Mouse (Mus musculus): ENCODE results near the gene Adamts16. TPM values are rescaled to one million over a fixed set of nuclear protein-coding genes. Genes with fewer than 3 reads are reported as not detected.
"Not testable (repeated sequence)": the region's sequence is repeated elsewhere in the genome, so short reads cannot be mapped to it uniquely, and the experiment has no call there.

The Adamts16 gene
- polyA plus RNA-seq (2016; fragmentation: Nextera tagmentation; extraction: Ambion mirVana), result 0.20 and 0.26 TPM in 2 replicates

DNA sequence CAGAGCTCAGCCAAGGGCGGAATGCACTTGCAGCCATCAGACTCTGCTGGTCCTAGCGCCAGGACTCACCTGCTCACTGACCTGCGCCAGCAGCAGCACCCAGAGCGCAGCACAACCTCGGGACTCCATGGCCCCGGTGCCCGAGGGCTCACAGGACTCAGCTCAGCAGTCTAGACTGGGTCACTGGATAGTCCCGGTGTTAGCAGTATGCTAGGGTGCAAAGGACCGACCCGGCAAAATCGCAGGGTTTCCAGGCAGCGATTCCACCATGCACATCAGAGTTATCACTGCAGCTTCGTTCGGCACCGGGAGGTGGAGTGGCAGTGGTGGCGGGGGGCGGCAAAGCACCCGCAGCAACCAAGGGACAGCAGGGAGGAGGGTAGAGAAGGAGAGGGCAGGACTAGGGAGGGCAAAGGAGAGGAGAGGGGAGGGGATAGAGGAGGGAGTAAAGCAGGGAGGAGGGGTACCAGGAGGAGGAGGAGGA is at the start of gene Adamts16:
Gene Adamts16, minus strand, starts transcription at position 391 of the 484 bp plus-strand sequence.
- ATAC-seq (ENCODE audit: low FRiP score), result no peak
- H3K4me1 ChIP-seq, result peaks cover 14% of the 10 kb centered on the region
- peak within 1 kb of the TSS; percentile 45 for H3K9ac ChIP-seq
- H3K27me3 ChIP-seq, result peaks cover 42% of the 10 kb centered on the region
- 2% methylated on average over 18 of the region's 18 CpGs for WGBS
- H3K9me3 ChIP-seq, result no peaks in the 10 kb centered on the region
- no peaks in the 10 kb centered on the region for H3K36me3 ChIP-seq (replicated peaks)
- peak within 1 kb of the TSS; percentile 64 for H3K4me2 ChIP-seq
- peak within 1 kb of the TSS; percentile 36 for H3K4me3 ChIP-seq (replicated peaks)
- no peak within 1 kb of the TSS for H3K27ac ChIP-seq

DNA sequence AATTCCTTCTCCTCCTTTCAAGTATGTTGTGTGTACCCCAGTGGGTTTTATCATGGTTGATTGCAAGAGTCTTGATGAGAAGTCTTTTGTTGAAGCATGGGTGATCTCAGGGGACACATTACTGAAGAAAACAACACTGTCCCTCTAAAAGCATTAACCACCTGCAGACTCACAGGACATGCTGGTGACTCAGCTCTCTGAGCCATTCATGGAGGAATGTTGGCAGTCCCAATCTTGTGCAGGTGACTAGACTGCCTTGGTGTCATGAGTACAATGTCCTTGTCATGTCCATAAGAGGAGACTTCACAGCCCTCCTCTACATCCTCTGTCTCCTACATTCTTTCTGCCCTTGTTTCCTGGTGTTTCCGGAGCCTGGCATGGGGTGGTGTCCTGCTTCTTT is 45.5 kb upstream of the Adamts16 start:
- Histone ChIP-seq H3K4me3 (replicated peaks) (no peak overlapping the region), H3K27me3 (no peaks in the 10 kb centered on the region), H3K27ac (no peak overlapping the region), H3K4me2 (no peak overlapping the region), H3K9ac (no peak overlapping the region), H3K9me3 (no peaks in the 10 kb centered on the region), H3K4me1 (0 out of 2 replicates have a peak, but pooled peaks cover 4% of the 10 kb centered on the region), H3K36me3 (replicated peaks) (no peaks in the 10 kb centered on the region)
- no peak for ATAC-seq (ENCODE audit: low FRiP score)
- 82% methylated on average over 1 of the region's 1 CpGs for WGBS

DNA sequence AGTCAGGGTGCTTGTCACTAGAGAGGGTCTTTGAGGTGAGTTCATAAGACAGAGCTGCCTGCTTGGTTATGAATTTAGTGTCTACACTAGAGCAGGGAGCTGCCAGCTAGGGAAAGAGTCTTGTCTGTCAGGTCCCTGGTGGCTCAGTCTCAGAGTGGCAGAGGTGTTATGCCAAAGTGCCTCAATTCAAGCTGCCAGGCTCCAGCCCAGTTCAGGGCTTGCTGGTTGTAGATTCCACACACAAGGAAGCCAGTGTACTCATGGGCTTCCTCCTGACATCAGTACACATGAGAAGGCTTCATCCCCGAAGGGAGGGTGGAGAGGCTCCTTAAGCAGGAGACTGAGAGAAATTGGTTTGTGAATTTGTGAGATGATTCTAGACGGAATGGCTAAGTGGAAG is 43.4 kb upstream of the Adamts16 start:
- Histone ChIP-seq H3K27me3 (no peaks in the 10 kb centered on the region), H3K4me1 (0 out of 2 replicates have a peak, but pooled peaks cover 4% of the 10 kb centered on the region), H3K9ac (no peak overlapping the region), H3K27ac (no peak overlapping the region), H3K36me3 (replicated peaks) (no peaks in the 10 kb centered on the region), H3K4me2 (no peak overlapping the region), H3K4me3 (replicated peaks) (no peak overlapping the region), H3K9me3 (no peaks in the 10 kb centered on the region)
- no peak for ATAC-seq (ENCODE audit: low FRiP score)
- WGBS, result 93% methylated on average over 2 of the region's 2 CpGs

DNA sequence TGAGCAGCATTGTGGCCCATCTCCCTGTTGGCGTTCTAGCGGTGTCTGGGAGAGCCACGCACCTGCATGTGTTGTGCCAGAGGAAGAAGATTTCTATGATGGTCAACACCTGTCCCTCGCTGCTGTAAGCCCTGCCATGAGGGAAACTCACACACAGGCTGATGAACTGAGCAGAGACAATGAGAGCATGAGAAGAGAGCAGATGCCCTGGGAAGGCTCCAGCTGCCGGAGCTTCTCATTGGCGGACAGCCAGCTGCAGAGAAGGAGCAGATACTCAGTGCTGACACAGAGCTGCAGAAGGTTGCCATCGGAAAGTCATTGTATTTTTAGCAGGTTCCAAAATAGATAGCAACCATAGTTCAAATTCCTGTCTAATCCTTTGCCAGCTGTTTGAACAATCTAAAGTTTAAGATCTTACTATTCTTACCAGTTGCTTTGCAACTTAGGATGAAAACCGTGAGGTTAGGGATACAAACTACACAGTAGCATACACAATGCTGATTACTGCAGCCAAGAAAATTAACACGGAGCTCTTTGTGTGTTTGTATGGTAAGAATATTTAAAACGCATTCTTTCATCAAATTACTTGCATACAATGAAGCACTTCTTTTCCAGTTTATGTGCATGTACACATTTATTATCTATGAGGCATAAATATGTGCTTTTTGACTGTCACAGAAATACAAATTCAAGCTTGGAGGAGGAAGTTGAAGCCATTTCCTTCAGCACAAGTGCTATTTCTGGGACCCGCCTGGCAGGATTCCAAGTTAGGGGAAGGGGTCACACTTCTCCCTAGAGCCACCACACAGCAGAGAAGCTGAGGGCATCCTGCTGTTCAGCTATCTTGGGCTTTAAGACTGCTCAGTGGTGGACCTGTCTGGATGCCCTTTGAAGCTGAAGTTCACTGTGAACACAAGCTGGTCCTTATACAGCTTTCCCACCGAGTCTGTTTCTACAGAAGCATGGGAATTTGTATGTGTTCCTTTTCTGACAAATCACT is 42.6 kb upstream of the Adamts16 start:
- ATAC-seq (ENCODE audit: low FRiP score), result peak; percentile 71; the same call in 1 of the 2 replicates
- H3K27ac ChIP-seq, result 0 out of 2 replicates have a peak overlapping the region, but pooled peaks have one; percentile 51
- H3K36me3 ChIP-seq (replicated peaks), result no peaks in the 10 kb centered on the region
- H3K27me3 ChIP-seq, result no peaks in the 10 kb centered on the region
- WGBS, result 76% methylated on average over 12 of the region's 12 CpGs
- no peak overlapping the region for H3K9ac ChIP-seq
- no peaks in the 10 kb centered on the region for H3K9me3 ChIP-seq
- no peak overlapping the region for H3K4me3 ChIP-seq (replicated peaks)
- H3K4me1 ChIP-seq, result 0 out of 2 replicates have a peak, but pooled peaks cover 4% of the 10 kb centered on the region
- H3K4me2 ChIP-seq, result no peak overlapping the region

DNA sequence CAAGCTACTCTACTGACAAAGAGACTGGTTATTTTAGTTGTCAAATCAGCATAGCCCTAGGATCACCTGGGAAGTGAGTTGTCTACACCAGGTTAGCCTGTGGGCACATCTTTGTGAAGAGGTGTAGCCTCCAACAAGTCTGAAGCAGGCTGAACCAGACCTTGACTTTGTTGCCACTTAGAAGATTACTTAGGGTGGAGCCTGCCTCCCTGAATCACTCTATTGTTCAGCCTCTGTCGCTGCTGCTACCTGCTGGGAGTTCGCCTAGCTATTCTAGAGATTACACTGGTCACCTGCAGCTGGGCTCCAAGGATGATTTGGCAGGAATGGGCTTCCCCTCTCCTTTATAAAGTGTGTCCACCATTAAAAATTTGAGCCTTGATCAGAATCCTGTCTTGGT is 38.4 kb upstream of the Adamts16 start:
- H3K36me3 ChIP-seq (replicated peaks); H3K4me1 ChIP-seq; H3K9ac ChIP-seq; H3K27ac ChIP-seq; ATAC-seq (ENCODE audit: low FRiP score); H3K4me3 ChIP-seq (replicated peaks); H3K4me2 ChIP-seq; H3K9me3 ChIP-seq; H3K27me3 ChIP-seq: not testable (repeated sequence)
- WGBS, result 26% methylated on average over 2 of the region's 2 CpGs

DNA sequence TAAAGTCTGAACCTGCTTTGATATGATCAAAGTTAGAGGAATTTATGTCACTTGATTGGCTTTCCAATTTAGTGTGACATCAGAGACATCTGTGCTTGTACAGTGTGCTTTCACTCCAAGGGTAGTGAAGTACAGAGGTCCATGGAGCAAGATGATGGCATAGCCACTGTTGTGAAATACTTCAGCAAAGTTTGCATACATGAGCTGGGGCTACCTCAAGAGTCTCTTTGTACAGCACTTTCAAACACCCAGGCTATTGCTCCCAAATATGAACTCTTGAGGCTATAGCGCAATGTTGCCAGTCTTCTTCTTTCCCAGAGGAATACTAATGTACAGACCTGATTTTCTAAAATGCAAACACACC is 35.9 kb upstream of the Adamts16 start:
- no peak for ATAC-seq (ENCODE audit: low FRiP score)
- no peaks in the 10 kb centered on the region for H3K4me1 ChIP-seq

DNA sequence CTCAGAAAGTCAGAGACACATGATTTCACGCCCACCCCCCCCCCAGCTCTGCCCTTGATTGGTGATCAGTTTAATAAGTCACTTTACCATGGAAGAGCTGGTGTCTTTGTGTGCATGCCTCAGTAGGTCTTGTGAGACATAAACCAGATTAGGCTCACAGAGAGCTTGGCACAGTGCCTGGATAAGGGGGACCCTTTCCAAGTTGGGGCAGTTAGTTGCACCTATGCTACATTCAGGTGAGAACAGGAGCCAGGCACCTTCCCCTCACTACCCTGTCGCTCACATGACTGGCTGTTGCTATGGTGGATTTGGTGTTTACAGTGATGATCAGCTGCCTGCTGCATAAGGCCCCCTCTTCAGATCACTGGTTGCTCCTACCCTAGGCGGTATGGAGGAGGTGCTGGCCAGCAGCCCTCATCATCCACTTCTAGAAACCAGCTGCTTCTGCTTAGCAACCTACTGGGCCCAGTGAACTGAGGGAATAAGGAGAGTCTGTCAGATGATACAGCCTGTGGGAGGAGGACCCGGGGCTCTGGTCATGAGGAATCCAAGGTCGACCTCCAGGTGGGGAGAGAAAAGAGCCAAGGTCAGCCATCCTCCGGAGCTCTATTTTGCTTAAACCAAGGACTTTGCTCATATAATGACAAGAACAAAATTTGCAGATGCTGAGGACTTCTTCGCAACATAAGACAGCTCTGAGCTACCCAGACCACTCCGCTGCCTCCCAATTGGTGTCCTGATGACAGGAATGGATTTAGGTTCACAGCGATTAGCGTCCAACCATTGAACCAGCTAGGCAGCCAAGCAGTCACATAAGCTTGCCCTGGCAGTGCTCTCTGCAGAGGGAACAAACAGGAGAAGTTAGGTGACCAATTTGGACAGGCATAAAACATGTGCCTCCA is 35.3 kb upstream of the Adamts16 start:
- no peak overlapping the region for H3K4me2 ChIP-seq
- no peaks in the 10 kb centered on the region for H3K4me1 ChIP-seq
- H3K27ac ChIP-seq, result no peak overlapping the region
- H3K9me3 ChIP-seq, result no peaks in the 10 kb centered on the region
- peaks cover 10% of the 10 kb centered on the region; the same call in 1 of the 2 replicates for H3K27me3 ChIP-seq
- WGBS, result 84% methylated on average over 10 of the region's 10 CpGs
- H3K4me3 ChIP-seq (replicated peaks), result no peak overlapping the region
- ATAC-seq (ENCODE audit: low FRiP score), result no peak
- no peaks in the 10 kb centered on the region for H3K36me3 ChIP-seq (replicated peaks)
- no peak overlapping the region for H3K9ac ChIP-seq

More for the DNA sequence above, 35.9 kb upstream of the Adamts16 start:
- H3K36me3 ChIP-seq (replicated peaks), result no peaks in the 10 kb centered on the region
- H3K9ac ChIP-seq, result no peak overlapping the region
- no peak overlapping the region for H3K4me3 ChIP-seq (replicated peaks)
- WGBS, result 94% methylated on average over 1 of the region's 1 CpGs
- 0 out of 2 replicates have a peak, but pooled peaks cover 5% of the 10 kb centered on the region for H3K27me3 ChIP-seq
- H3K27ac ChIP-seq, result no peak overlapping the region
- H3K4me2 ChIP-seq, result no peak overlapping the region
- H3K9me3 ChIP-seq, result no peaks in the 10 kb centered on the region

DNA sequence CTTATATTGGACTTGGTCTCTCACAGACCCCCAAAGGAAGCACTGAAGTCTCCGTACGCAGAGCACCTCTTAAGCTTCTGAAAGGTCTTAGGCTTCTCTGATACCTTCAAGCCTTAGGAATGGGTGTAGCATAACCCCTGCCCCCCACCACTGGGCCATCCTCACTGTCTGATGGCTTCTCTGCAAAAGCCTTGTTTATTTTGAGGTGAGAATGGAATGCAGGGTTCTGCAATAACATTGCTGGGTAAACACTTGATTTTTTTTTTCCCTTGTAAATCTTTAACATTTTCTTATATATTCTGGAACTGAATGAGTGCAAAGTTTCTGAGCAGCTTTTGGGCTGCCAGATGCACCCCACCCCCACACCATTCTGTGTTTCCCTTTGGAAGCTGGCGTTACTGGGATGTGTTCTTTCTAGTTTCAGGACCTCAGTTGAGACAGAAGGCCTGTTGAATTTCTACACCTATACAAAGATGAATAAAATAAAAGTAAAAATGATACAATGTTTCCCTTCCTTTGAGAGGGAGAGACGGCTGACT is 33.9 kb upstream of the Adamts16 start:
- no peaks in the 10 kb centered on the region for H3K9me3 ChIP-seq
- no peak overlapping the region for H3K27ac ChIP-seq
- H3K27me3 ChIP-seq, result peaks cover 13% of the 10 kb centered on the region; the same call in 1 of the 2 replicates
- no peak overlapping the region for H3K9ac ChIP-seq
- H3K4me3 ChIP-seq (replicated peaks), result no peak overlapping the region
- 88% methylated on average over 4 of the region's 4 CpGs for WGBS
- peaks cover 4% of the 10 kb centered on the region; the same call in 1 of the 2 replicates for H3K4me1 ChIP-seq
- no peak overlapping the region for H3K4me2 ChIP-seq
- no peak for ATAC-seq (ENCODE audit: low FRiP score)
- no peaks in the 10 kb centered on the region for H3K36me3 ChIP-seq (replicated peaks)

DNA sequence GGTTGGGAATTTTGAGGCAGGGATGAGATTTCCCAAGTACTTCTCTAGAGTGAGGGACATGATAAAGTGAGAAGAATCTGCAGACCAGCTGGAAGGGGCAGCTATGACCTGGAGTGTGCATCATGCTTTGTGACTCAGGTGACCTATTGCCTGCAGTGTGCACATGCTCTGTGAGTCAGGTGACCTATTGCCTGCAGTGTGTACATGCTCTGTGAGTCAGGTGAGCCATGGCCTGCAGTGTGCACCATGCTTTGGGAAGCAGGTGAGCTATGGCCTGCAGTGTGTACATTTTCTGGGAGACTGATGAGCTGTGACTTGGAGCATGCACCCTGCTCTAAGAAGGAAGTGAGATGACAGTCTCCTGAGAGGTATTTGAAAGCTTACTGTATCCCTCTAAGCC is 33.1 kb upstream of the Adamts16 start:
- Histone ChIP-seq H3K27me3 (peaks cover 15% of the 10 kb centered on the region), H3K4me3 (replicated peaks) (no peak overlapping the region), H3K36me3 (replicated peaks) (no peaks in the 10 kb centered on the region), H3K9ac (no peak overlapping the region), H3K27ac (no peak overlapping the region), H3K4me1 (peaks cover 4% of the 10 kb centered on the region; the same call in 1 of the 2 replicates), H3K4me2 (no peak overlapping the region), H3K9me3 (no peaks in the 10 kb centered on the region)
- ATAC-seq (ENCODE audit: low FRiP score), result no peak

DNA sequence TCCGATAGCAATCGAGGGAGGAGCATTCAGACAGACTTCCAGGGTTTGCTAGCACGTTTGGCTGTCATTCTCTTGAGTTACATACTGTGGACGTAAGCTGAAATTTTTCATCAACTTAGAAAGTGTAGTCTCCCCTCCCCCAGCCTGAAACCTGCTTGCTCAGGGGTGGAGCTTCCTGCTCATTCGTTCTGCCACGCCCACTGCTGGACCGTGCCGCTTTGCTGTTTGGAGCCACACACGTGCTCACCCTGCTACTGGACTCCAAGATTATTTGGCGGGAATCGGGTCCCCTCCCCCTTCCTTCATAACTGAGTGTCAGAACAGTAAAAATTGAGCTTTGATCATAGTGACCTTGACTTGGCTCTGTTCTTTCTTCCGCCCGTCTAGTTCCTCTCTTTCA is 32.2 kb upstream of the Adamts16 start:
- not testable (repeated sequence) for H3K36me3 ChIP-seq (replicated peaks); H3K9me3 ChIP-seq; H3K9ac ChIP-seq; H3K4me1 ChIP-seq; H3K4me2 ChIP-seq; ATAC-seq (ENCODE audit: low FRiP score); H3K4me3 ChIP-seq (replicated peaks); H3K27ac ChIP-seq
- H3K27me3 ChIP-seq, result peaks cover 21% of the 10 kb centered on the region
- 83% methylated on average over 13 of the region's 13 CpGs for WGBS

DNA sequence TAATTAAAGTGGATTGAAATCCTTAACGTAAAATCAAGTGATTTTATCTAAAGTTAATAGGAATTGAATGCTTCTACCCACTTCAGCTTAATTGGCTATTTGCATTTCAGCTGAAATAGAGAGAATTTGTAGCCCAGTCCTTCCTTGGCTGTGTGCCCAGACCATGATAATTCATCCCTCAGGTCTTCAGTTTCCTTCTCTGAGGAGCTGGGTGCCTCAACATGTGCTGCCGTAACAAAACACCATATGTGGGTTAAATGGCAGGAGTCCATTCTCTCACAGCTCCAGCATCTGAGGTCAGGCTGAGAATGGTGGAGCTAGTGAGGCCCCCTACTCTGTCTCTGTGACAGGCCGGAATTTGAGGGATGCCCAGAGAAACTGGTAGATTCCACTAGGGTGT is 29.4 kb upstream of the Adamts16 start:
- Histone ChIP-seq H3K27me3 (peaks cover 22% of the 10 kb centered on the region), H3K9me3 (no peaks in the 10 kb centered on the region), H3K27ac (no peak overlapping the region), H3K9ac (no peak overlapping the region), H3K4me2 (no peak overlapping the region), H3K4me1 (peaks cover 4% of the 10 kb centered on the region; the same call in 1 of the 2 replicates), H3K36me3 (replicated peaks) (no peaks in the 10 kb centered on the region), H3K4me3 (replicated peaks) (no peak overlapping the region)
- WGBS, result 38% methylated on average over 3 of the region's 3 CpGs
- ATAC-seq (ENCODE audit: low FRiP score), result peak; percentile 44; the same call in 1 of the 2 replicates
